Mouse (Mus musculus) brain, embryonic 14.5 days (tissue): ENCODE measurements around the gene Sash1.

Source experiments
- CTCF ChIP-seq: fragments of 200-500 bp; IDR thresholded peaks from 2 replicates; pipeline ENCODE4 v1.5.1; 2012; ENCODE audit warnings: inconsistent platforms, mild to moderate bottlenecking, moderate library complexity, borderline replicate concordance; ENCODE audit not compliant: insufficient read depth, insufficient read length; ENCODE audit errors: extremely low read depth
- POLR2A ChIP-seq: fragments of 200-500 bp; IDR thresholded peaks from 2 replicates; pipeline ENCODE4 v1.6.1; 2012; ENCODE audit warnings: mild to moderate bottlenecking, inconsistent platforms, borderline replicate concordance; ENCODE audit not compliant: poor library complexity, insufficient read depth, insufficient read length, severe bottlenecking; ENCODE audit errors: extremely low read depth

GRCm38 (mm10) chr10:8935601-8936000, 49.7 kb upstream of the Sash1 start:
- TF ChIP-seq CTCF, result no peak
- TF ChIP-seq POLR2A, result no peak
